Mouse (Mus musculus) liver, postnatal 0 days (tissue): Measurements from ENCODE around the gene Arrdc3.

Experiments
- CTCF ChIP-seq: sonication (generic); IDR thresholded peaks from 2 replicates; pipeline ENCODE4 v1.5.1; 2016; ENCODE audit warnings: antibody characterized with exemption, low read depth
- EP300 ChIP-seq: IDR thresholded peaks from 2 replicates; pipeline ENCODE4 v1.6.1; 2016; ENCODE audit warnings: antibody characterized with exemption, low read depth, mild to moderate bottlenecking

DNA sequence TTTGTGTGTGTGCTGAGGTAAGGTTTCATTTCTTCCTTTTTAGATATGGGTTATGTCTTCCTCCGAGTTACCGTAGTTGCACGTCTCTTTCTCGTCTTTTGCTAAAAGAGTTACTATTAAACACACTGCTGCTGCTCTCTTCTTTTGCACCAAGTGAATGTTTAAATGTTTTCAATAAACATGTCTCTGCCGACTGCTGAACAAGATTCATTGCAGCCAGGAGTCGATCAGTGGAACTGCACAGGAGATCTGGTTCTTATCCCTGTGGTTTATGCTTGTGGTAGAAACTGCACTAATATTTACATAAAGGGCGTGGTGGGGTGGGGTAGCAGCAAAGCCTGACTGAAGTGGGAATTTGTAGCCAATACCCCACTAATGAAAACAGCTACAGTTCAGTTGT is 45.0 kb downstream of the Arrdc3 start:
- TF ChIP-seq CTCF (no peak), EP300 (no peak)
